ENCODE assay signal across 9 mouse cellular contexts in the genomic region with DNA sequence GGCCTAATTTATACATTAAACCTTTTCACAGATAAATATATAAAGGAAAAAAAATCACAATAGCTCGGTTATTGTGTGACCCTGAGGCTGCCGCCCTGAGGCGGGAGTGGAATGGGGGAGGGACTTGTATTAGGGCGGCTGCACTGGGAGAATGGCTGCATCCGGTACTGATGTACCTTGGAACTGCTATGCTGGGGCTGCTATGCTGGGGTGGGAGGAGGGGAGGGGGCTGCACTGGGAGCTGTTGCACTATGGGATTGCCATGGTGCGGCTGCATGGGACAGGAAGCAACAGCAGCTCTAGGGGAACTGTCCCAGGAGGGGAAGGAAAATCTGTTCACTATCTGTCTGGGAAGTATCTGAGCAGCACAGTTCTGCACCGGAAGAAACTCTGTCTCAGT. TPM values are rescaled to one million over a fixed set of nuclear protein-coding genes. Genes with fewer than 3 reads are reported as not detected.
DNase-seq lines count a peak whose midpoint lies in the region; ATAC-seq and TF ChIP-seq lines count a peak whose summit lies in the region.
"Had no signal": no experiment of that assay in that cellular context is flagged by ENCODE, and none has a peak within 500 bp of the region (broad histone marks: within the 10 kb centered on the region; RNA-seq: fewer than 3 reads in every experiment).

No protein-coding gene starts in this region.

- no peak overlapping the region for H3K4me3 ChIP-seq in kidney, embryonic 16.5 days (ENCODE audit: low read length)
- H3K4me3 ChIP-seq in kidney, adult 2 months (ENCODE audit: insufficient read depth, low read depth, low read length), result no peak overlapping the region
- H3K4me3 ChIP-seq in limb, embryonic 15.5 days, result no peak overlapping the region

- TF ChIP-seq POLR2A in kidney, adult 2 months (IDR thresholded peaks at IDR 0.05; ENCODE audit: low read depth, low read length), result no peak

- peak overlapping the region; percentile 70; the same call in 1 of the 2 replicates for H3K27ac ChIP-seq in kidney, embryonic 16.5 days (ENCODE audit: low read length)
- no peak overlapping the region for H3K27ac ChIP-seq in kidney, adult 2 months (ENCODE audit: insufficient read depth, low read depth, low read length)
- peak overlapping the region; percentile 43; the same call in 1 of the 2 replicates for H3K27ac ChIP-seq in limb, embryonic 15.5 days

- 29% methylated on average over 7 of the region's 7 CpGs for WGBS in kidney, embryonic 16.5 days
- WGBS in kidney, adult 2 months, result 53% methylated on average over 7 of the region's 7 CpGs
- WGBS in limb, embryonic 15.5 days, result 45% methylated on average over 7 of the region's 7 CpGs

- H3K9me3 ChIP-seq in kidney, embryonic 16.5 days (ENCODE audit: low read length), result no peaks in the 10 kb centered on the region
- no peaks in the 10 kb centered on the region for H3K9me3 ChIP-seq in limb, embryonic 15.5 days

- H3K9ac ChIP-seq in kidney, embryonic 16.5 days (replicated peaks; ENCODE audit: low read length), result no peak overlapping the region; the same call in 1 of the 2 replicates
- no peak overlapping the region for H3K9ac ChIP-seq in limb, embryonic 15.5 days

- ATAC-seq in kidney, embryonic 16.5 days (ENCODE audit: low FRiP score, low TSS enrichment), result peak; percentile 23; the same call in 1 of the 2 replicates
- no peak for ATAC-seq in limb, embryonic 15.5 days (ENCODE audit: insufficient number of reproducible peaks, low FRiP score, low TSS enrichment, low read depth)
- ATAC-seq in erythroid progenitor cell, adult 5-6 weeks (replicated peaks; ENCODE audit: low FRiP score, poor library complexity, severe bottlenecking), result no peak

- 0 out of 2 replicates have a peak overlapping the region, but pooled peaks have one; percentile 69 for H3K4me2 ChIP-seq in kidney, embryonic 16.5 days (replicated peaks; ENCODE audit: low read depth, low read length)
- no peak overlapping the region for H3K4me2 ChIP-seq in limb, embryonic 15.5 days

- DNase-seq in adrenal gland, postnatal 10 days, result peak; percentile 26
- no peak for DNase-seq in adrenal gland, adult 2 months
- DNase-seq in kidney, adult 2 months, result no peak
- peak; percentile 43 for DNase-seq in ZHBTc4 (ENCODE audit: low read depth, low spot score)
- no peak for DNase-seq in thymus, postnatal 36 days
- DNase-seq: layer of hippocampus, adult 9-11 months had no signal

- no peak for TF ChIP-seq CTCF in kidney, adult 2 months (conservative IDR thresholded peaks at IDR 0.05; ENCODE audit: insufficient read depth, insufficient read length, low read depth, low read length)

- H3K27me3 ChIP-seq in kidney, embryonic 16.5 days (ENCODE audit: insufficient read depth, low read length), result no peaks in the 10 kb centered on the region
- H3K27me3 ChIP-seq in kidney, adult 2 months (replicated peaks; ENCODE audit: control insufficient read depth, insufficient read depth, low read length), result no peaks in the 10 kb centered on the region
- no peaks in the 10 kb centered on the region for H3K27me3 ChIP-seq in limb, embryonic 15.5 days

- peaks cover 50% of the 10 kb centered on the region for H3K4me1 ChIP-seq in kidney, embryonic 16.5 days (ENCODE audit: insufficient read depth, low read length)
- peaks cover 11% of the 10 kb centered on the region; the same call in 1 of the 2 replicates for H3K4me1 ChIP-seq in kidney, adult 2 months (ENCODE audit: control insufficient read depth, insufficient read depth, low read length)
- peaks cover 43% of the 10 kb centered on the region for H3K4me1 ChIP-seq in limb, embryonic 15.5 days

- no peaks in the 10 kb centered on the region for H3K36me3 ChIP-seq in kidney, embryonic 16.5 days (ENCODE audit: insufficient read depth, low read length)
- H3K36me3 ChIP-seq in kidney, adult 2 months (ENCODE audit: control insufficient read depth, insufficient read depth, low read length), result no peaks in the 10 kb centered on the region
- no peaks in the 10 kb centered on the region for H3K36me3 ChIP-seq in limb, embryonic 15.5 days

RNA-seq across cellular contexts. Expression of gene Rilpl1, which starts 1.3 kb away (rescaled TPM):
- 10 to 100 TPM; 18.2 to 23.4 TPM for total RNA-seq in adrenal gland, postnatal 10 days (2021)
- total RNA-seq in adrenal gland, adult 2 months (2021), result 10 to 100 TPM; 14.0 to 25.8 TPM
- 10.2 and 12.3 TPM in 2 replicates for polyA plus RNA-seq in adrenal gland, adult 2 months (2012; rRNA removed)
- 21.7 and 21.9 TPM in 2 replicates for polyA plus RNA-seq in kidney, embryonic 16.5 days (2015; fragmentation: Nextera tagmentation; extraction: Ambion mirVana)
- polyA plus RNA-seq in kidney, adult 2 months (2012; rRNA removed), result 10.4 and 12.5 TPM in 2 replicates
- 23.7 and 25.2 TPM in 2 replicates for polyA plus RNA-seq in limb, embryonic 15.5 days (2015; fragmentation: Nextera tagmentation; extraction: Ambion mirVana)
- not detected in 2 replicates for total RNA-seq in erythroid progenitor cell, adult 5-6 weeks (2015; ENCODE audit: low replicate concordance)
- total RNA-seq in erythroid progenitor cell, adult 5-6 weeks (2017; ENCODE audit: low replicate concordance), result not detected in 2 replicates

RNA-seq across cellular contexts. Expression of gene Tmed2, which starts 8.0 kb away (rescaled TPM):
- 100 to 1,000 TPM; 212 to 221 TPM for total RNA-seq in adrenal gland, postnatal 10 days (2021)
- 100 to 1,000 TPM; 236 to 301 TPM for total RNA-seq in adrenal gland, adult 2 months (2021)
- polyA plus RNA-seq in adrenal gland, adult 2 months (2012; rRNA removed), result 138 and 163 TPM in 2 replicates
- 537 and 602 TPM in 2 replicates for polyA plus RNA-seq in kidney, embryonic 16.5 days (2015; fragmentation: Nextera tagmentation; extraction: Ambion mirVana)
- polyA plus RNA-seq in kidney, adult 2 months (2012; rRNA removed), result 97.9 and 128 TPM in 2 replicates
- 659 and 666 TPM in 2 replicates for polyA plus RNA-seq in limb, embryonic 15.5 days (2015; fragmentation: Nextera tagmentation; extraction: Ambion mirVana)
- total RNA-seq in erythroid progenitor cell, adult 5-6 weeks (2015; ENCODE audit: low replicate concordance), result 454 and 638 TPM in 2 replicates
- 524 and 584 TPM in 2 replicates for total RNA-seq in erythroid progenitor cell, adult 5-6 weeks (2017; ENCODE audit: low replicate concordance)

RNA-seq across cellular contexts. Expression of gene Ddx55, which starts 20.2 kb away (rescaled TPM):
- 10 to 100 TPM; 10.7 to 14.2 TPM for total RNA-seq in adrenal gland, postnatal 10 days (2021)
- 10 to 100 TPM; 12.4 to 13.4 TPM for total RNA-seq in adrenal gland, adult 2 months (2021)
- 12.7 and 15.5 TPM in 2 replicates for polyA plus RNA-seq in adrenal gland, adult 2 months (2012; rRNA removed)
- 13.9 and 17.2 TPM in 2 replicates for polyA plus RNA-seq in kidney, embryonic 16.5 days (2015; fragmentation: Nextera tagmentation; extraction: Ambion mirVana)
- polyA plus RNA-seq in kidney, adult 2 months (2012; rRNA removed), result 7.4 and 8.9 TPM in 2 replicates
- 14.1 and 15.7 TPM in 2 replicates for polyA plus RNA-seq in limb, embryonic 15.5 days (2015; fragmentation: Nextera tagmentation; extraction: Ambion mirVana)
- 5.8 and 9.6 TPM in 2 replicates for total RNA-seq in erythroid progenitor cell, adult 5-6 weeks (2015; ENCODE audit: low replicate concordance)
- 5.0 and 10.5 TPM in 2 replicates for total RNA-seq in erythroid progenitor cell, adult 5-6 weeks (2017; ENCODE audit: low replicate concordance)

RNA-seq across cellular contexts. Expression of gene Eif2b1, which starts 46.5 kb away (rescaled TPM):
- 10 to 100 TPM; 42.0 to 49.9 TPM for total RNA-seq in adrenal gland, postnatal 10 days (2021)
- 10 to 100 TPM; 37.7 to 41.3 TPM for total RNA-seq in adrenal gland, adult 2 months (2021)
- polyA plus RNA-seq in adrenal gland, adult 2 months (2012; rRNA removed), result 11.3 and 12.7 TPM in 2 replicates
- polyA plus RNA-seq in kidney, embryonic 16.5 days (2015; fragmentation: Nextera tagmentation; extraction: Ambion mirVana), result 73.4 and 76.1 TPM in 2 replicates
- polyA plus RNA-seq in kidney, adult 2 months (2012; rRNA removed), result 20.5 and 23.6 TPM in 2 replicates
- 68.1 and 71.3 TPM in 2 replicates for polyA plus RNA-seq in limb, embryonic 15.5 days (2015; fragmentation: Nextera tagmentation; extraction: Ambion mirVana)
- 17.7 and 21.0 TPM in 2 replicates for total RNA-seq in erythroid progenitor cell, adult 5-6 weeks (2015; ENCODE audit: low replicate concordance)
- total RNA-seq in erythroid progenitor cell, adult 5-6 weeks (2017; ENCODE audit: low replicate concordance), result 7.8 and 15.2 TPM in 2 replicates

RNA-seq across cellular contexts. Expression of gene Gtf2h3, which starts 46.5 kb away (rescaled TPM):
- total RNA-seq in adrenal gland, postnatal 10 days (2021), result 10 to 100 TPM; 35.3 to 36.8 TPM
- 10 to 100 TPM; 32.9 to 41.3 TPM for total RNA-seq in adrenal gland, adult 2 months (2021)
- polyA plus RNA-seq in adrenal gland, adult 2 months (2012; rRNA removed), result 19.3 and 26.6 TPM in 2 replicates
- 67.9 and 73.8 TPM in 2 replicates for polyA plus RNA-seq in kidney, embryonic 16.5 days (2015; fragmentation: Nextera tagmentation; extraction: Ambion mirVana)
- polyA plus RNA-seq in kidney, adult 2 months (2012; rRNA removed), result 34.5 and 35.1 TPM in 2 replicates
- polyA plus RNA-seq in limb, embryonic 15.5 days (2015; fragmentation: Nextera tagmentation; extraction: Ambion mirVana), result 57.0 and 57.1 TPM in 2 replicates
- total RNA-seq in erythroid progenitor cell, adult 5-6 weeks (2015; ENCODE audit: low replicate concordance), result 6.1 and 20.5 TPM in 2 replicates
- total RNA-seq in erythroid progenitor cell, adult 5-6 weeks (2017; ENCODE audit: low replicate concordance), result 4.7 and 16.6 TPM in 2 replicates

Comparison
In these comparisons a context has a peak if more than half of its experiments do, and no peak if none do; other contexts are left out.
1. DNase-seq: peak in adrenal gland, postnatal 10 days (single experiment) and ZHBTc4 (single experiment); none in adrenal gland, adult 2 months (single experiment), kidney, adult 2 months (single experiment) and thymus, postnatal 36 days (0 of 2).